In genomic region chr6:87008887-87009286, GRCm38 (mm10) we compare ENCODE assay signal across 8 mouse cellular contexts. TPM values are rescaled to one million over a fixed set of nuclear protein-coding genes. Genes with fewer than 3 reads are reported as not detected.
DNase-seq lines count a peak whose midpoint lies in the region; ATAC-seq and TF ChIP-seq lines count a peak whose summit lies in the region.

TSS of gene Nfu1 (plus strand) at chr6:87009236.

- H3K27ac ChIP-seq in kidney, adult 2 months (ENCODE audit: insufficient read depth, low read depth, low read length) = peak within 1 kb of the TSS; percentile 69
- peak within 1 kb of the TSS; percentile 90 for H3K27ac ChIP-seq in hindbrain, embryonic 16.5 days (ENCODE audit: low read depth, low read length)
- H3K27ac ChIP-seq in liver, postnatal 0 days (ENCODE audit: low read depth) = peak within 1 kb of the TSS; percentile 97

- TF ChIP-seq EP300 in liver, postnatal 0 days (IDR thresholded peaks at IDR 0.05; ENCODE audit: low read depth) = no peak

- no peak for ATAC-seq in hindbrain, embryonic 16.5 days
- no peak for ATAC-seq in liver, postnatal 0 days

- 74% methylated on average over 6 of the region's 6 CpGs for WGBS in kidney, adult 2 months
- WGBS in hindbrain, embryonic 16.5 days = 81% methylated on average over 6 of the region's 6 CpGs
- WGBS in liver, postnatal 0 days (ENCODE audit: insufficient replicate concordance) = 69% methylated on average over 6 of the region's 6 CpGs

- no peaks in the 10 kb centered on the region for H3K27me3 ChIP-seq in kidney, adult 2 months (replicated peaks; ENCODE audit: control insufficient read depth, insufficient read depth, low read length)
- no peaks in the 10 kb centered on the region for H3K27me3 ChIP-seq in hindbrain, embryonic 16.5 days (replicated peaks; ENCODE audit: control insufficient read depth, insufficient read depth, low read length)
- no peaks in the 10 kb centered on the region for H3K27me3 ChIP-seq in liver, postnatal 0 days (ENCODE audit: insufficient read depth, low read length)

- H3K4me3 ChIP-seq in kidney, adult 2 months (ENCODE audit: insufficient read depth, low read depth, low read length) = peak within 1 kb of the TSS; percentile 78
- peak within 1 kb of the TSS; percentile 96 for H3K4me3 ChIP-seq in hindbrain, embryonic 16.5 days (ENCODE audit: low read length)
- H3K4me3 ChIP-seq in liver, postnatal 0 days (ENCODE audit: low read depth, low read length) = peak within 1 kb of the TSS; percentile 98

- no peaks in the 10 kb centered on the region for H3K4me1 ChIP-seq in kidney, adult 2 months (ENCODE audit: control insufficient read depth, insufficient read depth, low read length)
- peaks cover 7% of the 10 kb centered on the region for H3K4me1 ChIP-seq in hindbrain, embryonic 16.5 days (ENCODE audit: control insufficient read depth, insufficient read depth, low read depth, low read length)
- peaks cover 12% of the 10 kb centered on the region for H3K4me1 ChIP-seq in liver, postnatal 0 days (ENCODE audit: insufficient read depth)

- TF ChIP-seq CTCF in kidney, adult 2 months (conservative IDR thresholded peaks at IDR 0.05; ENCODE audit: insufficient read depth, insufficient read length, low read depth, low read length) = no peak
- no peak for TF ChIP-seq CTCF in liver, postnatal 0 days (IDR thresholded peaks at IDR 0.05; ENCODE audit: low read depth)

- TF ChIP-seq POLR2A in kidney, adult 2 months (IDR thresholded peaks at IDR 0.05; ENCODE audit: low read depth, low read length) = no peak

- H3K9ac ChIP-seq in hindbrain, embryonic 16.5 days (ENCODE audit: low read depth, low read length) = peak within 1 kb of the TSS; percentile 99
- H3K9ac ChIP-seq in liver, postnatal 0 days (replicated peaks) = peak within 1 kb of the TSS; percentile 99

- H3K4me2 ChIP-seq in hindbrain, embryonic 16.5 days (ENCODE audit: low read length) = peak within 1 kb of the TSS; percentile 69
- H3K4me2 ChIP-seq in liver, postnatal 0 days (ENCODE audit: low read depth, low read length) = peak within 1 kb of the TSS; percentile 96

- no peaks in the 10 kb centered on the region for H3K9me3 ChIP-seq in hindbrain, embryonic 16.5 days (ENCODE audit: control insufficient read depth, low read length)
- no peaks in the 10 kb centered on the region for H3K9me3 ChIP-seq in liver, postnatal 0 days (ENCODE audit: low read length)

- no peak for DNase-seq in kidney, adult 2 months
- no peak for DNase-seq in kidney, postnatal 10 days
- DNase-seq in adrenal gland, adult 2 months = no peak
- DNase-seq in gastrocnemius, adult 18-20 months (ENCODE audit: low spot score) = no peak
- DNase-seq in liver, postnatal 0 days = no peak
- no peak for DNase-seq in c-Kit-positive CD71-positive TER-119-positive erythroid progenitor cells, embryonic 14.5 days (ENCODE audit: low spot score)
- no peak for DNase-seq in T-cell, adult 2 months (ENCODE audit: low spot score)

- no peaks in the 10 kb centered on the region for H3K36me3 ChIP-seq in kidney, adult 2 months (ENCODE audit: control insufficient read depth, insufficient read depth, low read length)
- H3K36me3 ChIP-seq in hindbrain, embryonic 16.5 days (ENCODE audit: control insufficient read depth, insufficient read depth, low read length) = peaks cover 5% of the 10 kb centered on the region; the same call in 1 of the 2 replicates
- H3K36me3 ChIP-seq in liver, postnatal 0 days (replicated peaks; ENCODE audit: insufficient read depth, low read length) = peaks cover 8% of the 10 kb centered on the region

RNA-seq across cellular contexts. Expression of gene Nfu1, which starts in this region (rescaled TPM):
- polyA plus RNA-seq in kidney, adult 2 months (2012; rRNA removed) = 232 and 303 TPM in 2 replicates
- total RNA-seq in adrenal gland, adult 2 months (2021) = 10 to 100 TPM; 84.3 to 92.5 TPM
- 57.6 and 66.9 TPM in 2 replicates for polyA plus RNA-seq in adrenal gland, adult 2 months (2012; rRNA removed)
- total RNA-seq in gastrocnemius, adult 18-20 months (2021) = 10 to 100 TPM; 63.3 to 69.0 TPM
- 144 and 154 TPM in 2 replicates for polyA plus RNA-seq in hindbrain, embryonic 16.5 days (2015; fragmentation: Nextera tagmentation; extraction: Ambion mirVana)
- 53.5 and 57.7 TPM in 2 replicates for polyA plus RNA-seq in liver, postnatal 0 days (2015; fragmentation: Nextera tagmentation; extraction: Ambion mirVana)
